Mouse (Mus musculus) liver, embryonic 15.5 days (tissue): ENCODE data around the gene Hadha. TPM values are rescaled to one million over a fixed set of nuclear protein-coding genes. Genes with fewer than 3 reads are reported as not detected.

Experiments
- ATAC-seq: fragments of 200-750 bp; cut with Nextera tagmentation; 2 replicates; pipeline ENCODE4 v1.8.0; 2017; ENCODE audit warnings: moderate number of reproducible peaks, mild to moderate bottlenecking, moderate library complexity; ENCODE audit not compliant: insufficient read depth
- H3K27ac ChIP-seq: fragments of 300-500 bp; sonication (generic); replicated peaks from 2 replicates; pipeline ENCODE4 v1.5.1; 2015; ENCODE audit warnings: mild to moderate bottlenecking, inconsistent platforms
- H3K27me3 ChIP-seq: fragments of 300-500 bp; sonication (generic); 2 replicates; pipeline ENCODE4 v1.6.1; 2015; ENCODE audit warnings: mild to moderate bottlenecking, inconsistent platforms
- H3K36me3 ChIP-seq: fragments of 300-500 bp; sonication (generic); replicated peaks from 2 replicates; pipeline ENCODE4 v1.6.1; 2015; ENCODE audit warnings: moderate library complexity, mild to moderate bottlenecking, inconsistent platforms
- H3K4me1 ChIP-seq: fragments of 300-500 bp; sonication (generic); replicated peaks from 2 replicates; pipeline ENCODE4 v1.6.1; 2015; ENCODE audit warnings: inconsistent platforms
- H3K4me2 ChIP-seq: fragments of 300-500 bp; sonication (generic); 2 replicates; pipeline ENCODE4 v1.6.1; 2015; ENCODE audit warnings: moderate library complexity, mild to moderate bottlenecking, inconsistent platforms
- H3K4me3 ChIP-seq: fragments of 300-500 bp; sonication (generic); replicated peaks from 2 replicates; pipeline ENCODE4 v1.5.1; 2015; ENCODE audit warnings: mild to moderate bottlenecking, inconsistent platforms
- H3K9ac ChIP-seq: fragments of 300-500 bp; sonication (generic); 2 replicates; pipeline ENCODE4 v1.6.1; 2015; ENCODE audit warnings: moderate library complexity, mild to moderate bottlenecking, inconsistent platforms
- H3K9me3 ChIP-seq: fragments of 300-500 bp; sonication (generic); replicated peaks from 2 replicates; pipeline ENCODE4 v1.6.1; 2016; ENCODE audit warnings: inconsistent platforms
- WGBS: fragments of 180-500 bp; shearing (Covaris S2); methylation state at CpG from one replicate; pipeline ENCODE4 v1.1.7; 2015; ENCODE audit warnings: mixed read lengths; ENCODE audit not compliant: insufficient replicate concordance; 5-methylcytosine and 5-hydroxymethylcytosine counted together
- polyA plus RNA-seq: library from polyadenylated mRNA; unstranded; fragments of >200 nt; fragmentation: Nextera tagmentation; extraction: Ambion mirVana; gene quantifications from 2 replicates; pipeline ENCODE4 v1.2.1, GENCODE M21; 2015

Hadha gene
- polyA plus RNA-seq, 1 experiment from 2014 or later = 101 TPM

GRCm38 (mm10) chr5:30172931-30173692 is 18.1 kb upstream of the Hadha start:
- Histone ChIP-seq H3K27ac (no peak overlapping the region), H3K9me3 (no peaks in the 10 kb centered on the region), H3K4me1 (peaks cover 5% of the 10 kb centered on the region; the same call in 1 of the 2 replicates), H3K4me3 (no peak overlapping the region), H3K36me3 (peaks cover 83% of the 10 kb centered on the region), H3K4me2 (no peak overlapping the region), H3K9ac (no peak overlapping the region), H3K27me3 (no peaks in the 10 kb centered on the region)
- 78% methylated on average over 20 of the region's 20 CpGs for WGBS
- no peak for ATAC-seq

- no peak overlapping the region for H3K4me2 ChIP-seq
- no peak overlapping the region for H3K4me3 ChIP-seq
- H3K36me3 ChIP-seq = peaks cover 81% of the 10 kb centered on the region
- no peak overlapping the region for H3K27ac ChIP-seq
- ATAC-seq = no peak
- no peak overlapping the region for H3K9ac ChIP-seq
- no peaks in the 10 kb centered on the region for H3K27me3 ChIP-seq
- H3K4me1 ChIP-seq = peaks cover 5% of the 10 kb centered on the region; the same call in 1 of the 2 replicates
- H3K9me3 ChIP-seq = no peaks in the 10 kb centered on the region
Observed at GRCm38 (mm10) chr5:30172115-30172514, 17.2 kb upstream of the Hadha start.

GRCm38 (mm10) chr5:30170303-30170940 is 15.5 kb upstream of the Hadha start:
- Histone ChIP-seq H3K9me3 (no peaks in the 10 kb centered on the region), H3K27ac (no peak overlapping the region), H3K9ac (no peak overlapping the region), H3K4me2 (no peak overlapping the region), H3K27me3 (no peaks in the 10 kb centered on the region), H3K4me3 (no peak overlapping the region), H3K4me1 (peaks cover 5% of the 10 kb centered on the region; the same call in 1 of the 2 replicates), H3K36me3 (peaks cover 73% of the 10 kb centered on the region)
- ATAC-seq = no peak
- 71% methylated on average over 5 of the region's 5 CpGs for WGBS

- H3K9me3 ChIP-seq = no peaks in the 10 kb centered on the region
- H3K36me3 ChIP-seq = peaks cover 40% of the 10 kb centered on the region
- no peak overlapping the region for H3K4me3 ChIP-seq
- H3K4me1 ChIP-seq = peaks cover 9% of the 10 kb centered on the region
- no peak overlapping the region for H3K9ac ChIP-seq
- H3K27me3 ChIP-seq = no peaks in the 10 kb centered on the region
- no peak for ATAC-seq
- 67% methylated on average over 5 of the region's 5 CpGs for WGBS
- H3K27ac ChIP-seq = no peak overlapping the region
- no peak overlapping the region for H3K4me2 ChIP-seq
Observed at GRCm38 (mm10) chr5:30165234-30165946, 10.4 kb upstream of the Hadha start.

GRCm38 (mm10) chr5:30162339-30162738 is 7.4 kb upstream of the Hadha start:
- no peak overlapping the region for H3K27ac ChIP-seq
- no peak overlapping the region for H3K4me2 ChIP-seq
- H3K36me3 ChIP-seq = peaks cover 16% of the 10 kb centered on the region; the same call in 1 of the 2 replicates
- 71% methylated on average over 6 of the region's 6 CpGs for WGBS
- peaks cover 13% of the 10 kb centered on the region for H3K4me1 ChIP-seq
- no peak overlapping the region for H3K9ac ChIP-seq
- no peak for ATAC-seq
- H3K4me3 ChIP-seq = no peak overlapping the region
- H3K27me3 ChIP-seq = no peaks in the 10 kb centered on the region
- no peaks in the 10 kb centered on the region for H3K9me3 ChIP-seq

- H3K4me3 ChIP-seq = no peak overlapping the region
- no peak overlapping the region for H3K27ac ChIP-seq
- WGBS = 68% methylated on average over 1 of the region's 1 CpGs
- H3K9ac ChIP-seq = no peak overlapping the region
- peaks cover 18% of the 10 kb centered on the region for H3K4me1 ChIP-seq
- no peak for ATAC-seq
- no peaks in the 10 kb centered on the region for H3K9me3 ChIP-seq
- peaks cover 14% of the 10 kb centered on the region; the same call in 1 of the 2 replicates for H3K36me3 ChIP-seq
- H3K4me2 ChIP-seq = no peak overlapping the region
- H3K27me3 ChIP-seq = no peaks in the 10 kb centered on the region
Observed at GRCm38 (mm10) chr5:30161836-30162235, 6.9 kb upstream of the Hadha start.

GRCm38 (mm10) chr5:30159601-30160000 is 4.6 kb upstream of the Hadha start:
- H3K4me2 ChIP-seq = no peak overlapping the region
- no peak overlapping the region for H3K4me3 ChIP-seq
- no peaks in the 10 kb centered on the region for H3K27me3 ChIP-seq
- no peaks in the 10 kb centered on the region for H3K9me3 ChIP-seq
- no peak for ATAC-seq
- H3K36me3 ChIP-seq = 0 out of 2 replicates have a peak, but pooled peaks cover 3% of the 10 kb centered on the region
- H3K4me1 ChIP-seq = peaks cover 27% of the 10 kb centered on the region
- WGBS = 80% methylated on average over 6 of the region's 6 CpGs
- no peak overlapping the region for H3K27ac ChIP-seq
- no peak overlapping the region for H3K9ac ChIP-seq

GRCm38 (mm10) chr5:30155821-30156629 is 1.1 kb upstream of the Hadha start:
- Histone ChIP-seq H3K4me1 (peaks cover 35% of the 10 kb centered on the region), H3K4me2 (peak overlapping the region; percentile 76), H3K9ac (peak overlapping the region; percentile 98), H3K27ac (peak overlapping the region; percentile 95), H3K27me3 (no peaks in the 10 kb centered on the region), H3K36me3 (0 out of 2 replicates have a peak, but pooled peaks cover 3% of the 10 kb centered on the region), H3K4me3 (peak overlapping the region; percentile 99), H3K9me3 (no peaks in the 10 kb centered on the region)
- ATAC-seq = no peak; the same call in 1 of the 2 replicates
- 17% methylated on average over 13 of the region's 13 CpGs for WGBS

GRCm38 (mm10) chr5:30155395-30155792 is 432 bp upstream of the Hadha start:
- peak overlapping the region; percentile 76 for H3K4me2 ChIP-seq
- H3K36me3 ChIP-seq = no peaks in the 10 kb centered on the region
- ATAC-seq = peak; percentile 29
- H3K9me3 ChIP-seq = no peaks in the 10 kb centered on the region
- H3K9ac ChIP-seq = peak overlapping the region; percentile 98
- H3K4me3 ChIP-seq = peak overlapping the region; percentile 99
- H3K4me1 ChIP-seq = peaks cover 35% of the 10 kb centered on the region
- no peaks in the 10 kb centered on the region for H3K27me3 ChIP-seq
- H3K27ac ChIP-seq = peak overlapping the region; percentile 95
- WGBS = 0% methylated on average over 31 of the region's 31 CpGs

GRCm38 (mm10) chr5:30154013-30154412 is 949 bp downstream of the Hadha start:
- H3K4me3 ChIP-seq = peak overlapping the region; percentile 99
- peak overlapping the region; percentile 76 for H3K4me2 ChIP-seq
- H3K9me3 ChIP-seq = no peaks in the 10 kb centered on the region
- H3K27ac ChIP-seq = peak overlapping the region; percentile 95
- H3K9ac ChIP-seq = peak overlapping the region; percentile 98
- 0 out of 2 replicates have a peak, but pooled peaks cover 6% of the 10 kb centered on the region for H3K36me3 ChIP-seq
- ATAC-seq = no peak
- WGBS = 24% methylated on average over 4 of the region's 4 CpGs
- H3K27me3 ChIP-seq = no peaks in the 10 kb centered on the region
- H3K4me1 ChIP-seq = peaks cover 38% of the 10 kb centered on the region
